Mouse (Mus musculus) ES-E14 (cell line): ENCODE results near the gene Mcm6. TPM values are rescaled to one million over a fixed set of nuclear protein-coding genes. Genes with fewer than 3 reads are reported as not detected.
A peak's percentile ranks its signal among the peaks of the same experiment; 100 is the strongest.

Source experiments
- DNase-seq: peaks from one replicate; pipeline ENCODE4 v3.0.0-alpha.2; 2013; ENCODE audit warnings: low read depth, low spot score
- H3K27ac ChIP-seq: 2 replicates; pipeline ENCODE4 v1.5.1; 2012; ENCODE audit warnings: low read depth, mild to moderate bottlenecking, low read length, moderate library complexity, mixed read lengths; ENCODE audit not compliant: poor library complexity, insufficient read depth, severe bottlenecking
- H3K36me3 ChIP-seq: 2 replicates; pipeline ENCODE4 v1.6.1; 2012; ENCODE audit warnings: mild to moderate bottlenecking, low read length, moderate library complexity, mixed read lengths; ENCODE audit not compliant: control insufficient read depth, poor library complexity, insufficient read depth, severe bottlenecking
- H3K4me1 ChIP-seq, 2 experiments: fragments of 150-350 bp in 1 of 2; sonication (generic) in 1 of 2; 2 replicates each; pipeline ENCODE4 v1.6.1; 2012; ENCODE audit warnings: low read length in 2 of 2, mild to moderate bottlenecking in 1 of 2, mixed read lengths in 1 of 2; ENCODE audit not compliant: control insufficient read depth in 2 of 2, insufficient read depth in 2 of 2, poor library complexity in 1 of 2
- H3K4me3 ChIP-seq, 2 experiments: fragments of 150-350 bp in 1 of 2; sonication (generic) in 1 of 2; 2 replicates each; pipeline ENCODE4 v1.5.1; 2012; ENCODE audit warnings: low read length in 2 of 2, low read depth in 1 of 2, mild to moderate bottlenecking in 1 of 2, mixed read lengths in 1 of 2; ENCODE audit not compliant: insufficient read depth in 1 of 2, poor library complexity in 1 of 2, severe bottlenecking in 1 of 2
- H3K9ac ChIP-seq: 2 replicates; pipeline ENCODE4 v1.6.1; 2012; ENCODE audit warnings: low read depth, mild to moderate bottlenecking, low read length, mixed read lengths; ENCODE audit not compliant: poor library complexity, insufficient read depth, severe bottlenecking
- H3K9me3 ChIP-seq: fragments of 150-350 bp; sonication (generic); 2 replicates; pipeline ENCODE4 v1.6.1; 2012; ENCODE audit warnings: low read depth, mild to moderate bottlenecking, low read length; ENCODE audit not compliant: control insufficient read depth, insufficient read depth
- CHD2 ChIP-seq: IDR thresholded peaks from 2 replicates; pipeline ENCODE4 v1.6.1; 2014; ENCODE audit warnings: mild to moderate bottlenecking, low read depth, low read length, inconsistent platforms
- HCFC1 ChIP-seq: IDR thresholded peaks from 2 replicates; pipeline ENCODE4 v1.6.1; 2012; ENCODE audit warnings: low read length, inconsistent platforms, borderline replicate concordance; ENCODE audit not compliant: insufficient read depth
- MAFK ChIP-seq: IDR thresholded peaks from 2 replicates; pipeline ENCODE4 v1.6.1; 2014; ENCODE audit warnings: mild to moderate bottlenecking, low read depth, low read length, inconsistent platforms; ENCODE audit not compliant: insufficient read depth
- ZC3H11A ChIP-seq: IDR thresholded peaks from 2 replicates; pipeline ENCODE4 v1.6.1; 2012; ENCODE audit warnings: low read depth, mild to moderate bottlenecking, inconsistent platforms, low read length, borderline replicate concordance
- ZNF384 ChIP-seq: IDR thresholded peaks from 2 replicates; pipeline ENCODE4 v1.6.1; 2012; ENCODE audit warnings: low read depth, low read length, inconsistent platforms
- in situ Hi-C, 2 experiments: fragments of 600-800 bp; cut with MboI; formaldehyde crosslinking; loops; one replicate each; pipeline ENCODE4 v1.15.1; 2025; ENCODE audit warnings: low sequenced_read_pairs in 2 of 2, inconsistent platforms in 1 of 2; ENCODE audit not compliant: unreplicated experiment in 2 of 2
- total RNA-seq: library from RNA; depleted of rRNA; stranded (reverse); fragments of 300-350 nt; gene quantifications from 2 replicates; pipeline ENCODE4 v1.2.3, GENCODE M21; 2012

The Mcm6 gene
- total RNA-seq, 1 experiment, result 172 TPM

DNA sequence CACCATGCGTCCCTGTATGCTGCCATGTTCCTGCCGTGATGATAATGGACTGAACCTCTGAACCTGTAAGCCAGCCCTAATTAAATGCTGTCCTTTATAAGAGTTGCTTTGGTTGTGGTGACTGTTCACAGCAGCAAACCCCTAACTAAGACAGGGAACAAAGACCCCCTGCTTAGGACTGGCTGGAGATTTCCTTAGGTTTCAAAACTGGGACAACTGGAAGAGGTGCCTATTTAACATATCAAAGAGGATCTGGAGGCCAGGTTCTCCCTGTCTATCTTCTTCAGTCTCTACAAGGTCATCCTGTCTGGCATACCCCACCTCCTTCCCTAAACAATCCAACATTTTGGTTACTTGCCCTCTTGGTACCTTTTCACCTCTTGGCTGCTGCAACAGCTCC, 32.9 kb upstream of the Mcm6 start:
- DNase-seq, result peak; percentile 75
- no peaks in the 10 kb centered on the region; the same call in 1 of the 2 replicates for H3K36me3 ChIP-seq
- peak overlapping the region; percentile 52; the same call in 1 of the 2 replicates for H3K27ac ChIP-seq
- TF ChIP-seq ZC3H11A, result no peak
- no peak for TF ChIP-seq HCFC1
- no peak for TF ChIP-seq ZNF384
- TF ChIP-seq CHD2, result no peak
- no peak for TF ChIP-seq MAFK
- peaks cover 5% of the 10 kb centered on the region in 2 experiments; a peak in 2 of 4 replicates for H3K4me1 ChIP-seq
- in situ Hi-C loops, result no loop called here
- no peak overlapping the region for H3K9ac ChIP-seq
- no peak overlapping the region for H3K4me3 ChIP-seq
- no peaks in the 10 kb centered on the region for H3K9me3 ChIP-seq

DNA sequence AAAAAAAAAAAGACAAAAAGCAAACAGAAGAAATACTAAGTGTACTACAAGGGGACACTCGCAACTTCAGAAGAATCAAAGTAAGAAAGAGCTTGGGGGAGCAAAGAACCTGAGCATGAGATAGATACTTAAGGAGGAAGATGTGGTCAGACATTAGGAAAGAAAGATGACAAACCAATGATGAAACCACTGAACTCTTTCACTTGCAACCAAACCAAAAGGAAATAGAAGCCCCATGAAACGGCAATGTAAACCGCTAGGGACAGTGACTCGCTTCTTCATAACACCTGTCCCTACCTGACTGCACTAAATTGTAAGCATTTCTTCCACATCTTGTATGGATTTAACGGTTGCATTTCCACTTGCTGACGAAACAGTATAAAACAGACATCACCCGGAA, 27.0 kb upstream of the Mcm6 start:
- in situ Hi-C loops, result no loop called here
- Histone ChIP-seq H3K4me3 (no peak overlapping the region), H3K9me3 (no peaks in the 10 kb centered on the region), H3K27ac (no peak overlapping the region), H3K36me3 (peaks cover 8% of the 10 kb centered on the region), H3K9ac (no peak overlapping the region), H3K4me1 (no peaks in the 10 kb centered on the region)
- TF ChIP-seq ZNF384 (no peak), HCFC1 (no peak), CHD2 (no peak), MAFK (no peak), ZC3H11A (no peak)
- DNase-seq, result no peak

DNA sequence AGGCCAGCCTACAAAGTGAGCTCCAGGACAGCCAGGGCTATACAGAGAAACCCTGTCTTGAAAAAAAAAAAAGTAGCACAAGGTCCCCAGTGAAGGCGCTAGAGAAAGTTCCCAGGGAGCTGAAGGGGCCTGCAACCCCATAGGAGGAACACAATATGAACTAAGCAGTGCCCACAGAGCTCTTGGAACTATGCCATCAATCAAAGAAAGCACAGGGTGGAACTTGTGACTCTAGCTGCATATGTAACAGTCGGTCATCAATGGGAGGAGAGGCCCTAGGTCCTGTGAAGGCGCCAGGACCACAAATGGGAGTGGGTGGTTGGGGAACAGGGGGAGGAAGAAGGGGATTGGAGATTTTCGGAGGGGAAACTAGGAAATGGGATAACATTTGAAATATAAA, 17.4 kb upstream of the Mcm6 start:
- Histone ChIP-seq H3K9ac (no peak overlapping the region), H3K9me3 (no peaks in the 10 kb centered on the region), H3K4me1 (no peaks in the 10 kb centered on the region), H3K27ac (no peak overlapping the region), H3K4me3 (no peak overlapping the region), H3K36me3 (peaks cover 3% of the 10 kb centered on the region)
- TF ChIP-seq CHD2 (no peak), MAFK (no peak)
- in situ Hi-C loops, result no loop called here
- no peak for DNase-seq

DNA sequence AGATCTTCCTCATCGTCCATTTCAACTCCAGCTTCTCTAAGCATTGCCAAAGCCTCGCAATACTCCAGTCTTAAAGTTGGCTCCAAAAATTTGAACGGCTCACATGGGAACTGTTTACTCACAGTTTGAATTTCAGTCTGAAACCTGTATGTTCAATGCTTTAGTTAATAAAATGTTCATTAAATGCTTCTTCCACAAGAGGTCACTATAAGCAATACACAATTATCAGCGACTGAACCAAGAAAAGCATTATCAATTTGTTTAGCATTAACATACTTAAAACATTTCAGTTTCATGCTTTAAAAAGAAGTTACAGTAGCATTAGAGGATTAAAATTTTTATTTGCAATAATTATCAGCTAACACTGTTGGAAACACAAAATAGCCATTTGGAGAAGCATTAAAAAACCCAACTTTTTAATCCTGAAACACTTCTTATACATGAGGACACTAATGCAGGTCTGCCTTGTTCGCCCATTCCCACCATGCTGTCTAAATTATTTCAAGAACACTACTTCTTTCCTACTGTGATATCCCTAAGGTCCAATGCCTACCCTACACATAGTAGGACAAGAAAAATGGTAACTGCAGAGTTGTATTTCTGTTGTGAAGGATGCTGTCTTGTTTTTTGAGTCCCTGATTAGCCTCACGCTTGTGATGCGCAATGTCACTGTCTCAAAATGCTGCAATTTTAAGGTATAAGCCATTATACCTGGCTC, 12.8 kb upstream of the Mcm6 start:
- no peaks in the 10 kb centered on the region for H3K9me3 ChIP-seq
- TF ChIP-seq HCFC1, result no peak
- no peak for TF ChIP-seq MAFK
- TF ChIP-seq CHD2, result no peak
- no peak for TF ChIP-seq ZNF384
- no peak for TF ChIP-seq ZC3H11A
- H3K4me3 ChIP-seq, result no peak overlapping the region
- H3K9ac ChIP-seq, result no peak overlapping the region
- no peaks in the 10 kb centered on the region for H3K4me1 ChIP-seq
- DNase-seq, result no peak
- peaks cover 4% of the 10 kb centered on the region for H3K36me3 ChIP-seq
- in situ Hi-C loops, result no loop called here
- H3K27ac ChIP-seq, result no peak overlapping the region
